Mouse (Mus musculus) kidney, postnatal 10 days (tissue): ENCODE data around the gene Suz12.
"Not testable (repeated sequence)": the region's sequence is repeated elsewhere in the genome, so short reads cannot be mapped to it uniquely, and the experiment has no call there.

Experiments
- DNase-seq: peaks from one replicate; pipeline ENCODE4 v3.0.0; 2021; ENCODE audit warnings: mixed read lengths

The Suz12 gene

GRCm38 (mm10) chr11:79992592-79993355 is at the start of gene Suz12:
TSS of gene Suz12 (plus strand) at chr11:79993106.
- DNase-seq, result peak; percentile 97

GRCm38 (mm10) chr11:79943136-79943535 is 49.8 kb upstream of the Suz12 start:
- DNase-seq, result no peak

GRCm38 (mm10) chr11:79943601-79944000 is 49.3 kb upstream of the Suz12 start:
- DNase-seq, result no peak

- no peak for DNase-seq
Measured at GRCm38 (mm10) chr11:79947265-79947664, 45.6 kb upstream of the Suz12 start.

GRCm38 (mm10) chr11:79961346-79962124 is 31.4 kb upstream of the Suz12 start:
- DNase-seq, result peak; percentile 37

GRCm38 (mm10) chr11:79962125-79962876 is 30.6 kb upstream of the Suz12 start, which contains the start of gene Utp6:
TSS of gene Utp6 (minus strand) at chr11:79962390.
- peak; percentile 99 for DNase-seq

- DNase-seq, result no peak
Measured at GRCm38 (mm10) chr11:79962877-79963183, 30.1 kb upstream of the Suz12 start.

GRCm38 (mm10) chr11:79963212-79963974 is 29.5 kb upstream of the Suz12 start:
- DNase-seq, result no peak

GRCm38 (mm10) chr11:79965896-79966295 is 27.0 kb upstream of the Suz12 start:
- DNase-seq, result peak; percentile 66

GRCm38 (mm10) chr11:79967752-79968151 is 25.2 kb upstream of the Suz12 start:
- no peak for DNase-seq

GRCm38 (mm10) chr11:79973133-79973532 is 19.8 kb upstream of the Suz12 start:
- no peak for DNase-seq

GRCm38 (mm10) chr11:79973626-79974476 is 19.1 kb upstream of the Suz12 start:
- DNase-seq, result peak; percentile 55

- no peak for DNase-seq
Measured at GRCm38 (mm10) chr11:79975377-79975776, 17.5 kb upstream of the Suz12 start.

- DNase-seq, result no peak
Measured at GRCm38 (mm10) chr11:79976222-79976621, 16.7 kb upstream of the Suz12 start.

GRCm38 (mm10) chr11:79976645-79977044 is 16.3 kb upstream of the Suz12 start:
- DNase-seq, result not testable (repeated sequence)

- not testable (repeated sequence) for DNase-seq
Measured at GRCm38 (mm10) chr11:79977061-79977460, 15.8 kb upstream of the Suz12 start.

- not testable (repeated sequence) for DNase-seq
Measured at GRCm38 (mm10) chr11:79977747-79978146, 15.2 kb upstream of the Suz12 start.

GRCm38 (mm10) chr11:79986886-79987285 is 6.0 kb upstream of the Suz12 start:
- no peak for DNase-seq

- no peak for DNase-seq
Measured at GRCm38 (mm10) chr11:79987896-79988295, 5.0 kb upstream of the Suz12 start.

GRCm38 (mm10) chr11:79990120-79990519 is 2.8 kb upstream of the Suz12 start:
- no peak for DNase-seq

GRCm38 (mm10) chr11:79991600-79991999 is 1.3 kb upstream of the Suz12 start:
- no peak for DNase-seq
